Mouse (Mus musculus) ES-Bruce4 (cell line): ENCODE measurements around the gene Kcnmb2.

ENCODE experiments used
- CTCF ChIP-seq: IDR thresholded peaks from one replicate; pipeline ENCODE4 v1.8.1; 2011; ENCODE audit warnings: low read depth, low read length
- EP300 ChIP-seq: IDR thresholded peaks from 2 replicates; pipeline ENCODE4 v1.6.1; 2011; ENCODE audit warnings: low read depth, low read length; ENCODE audit not compliant: insufficient read depth
- POLR2A ChIP-seq: IDR thresholded peaks from one replicate; pipeline ENCODE4 v1.8.1; 2011; ENCODE audit warnings: low read length; ENCODE audit not compliant: insufficient read depth

DNA sequence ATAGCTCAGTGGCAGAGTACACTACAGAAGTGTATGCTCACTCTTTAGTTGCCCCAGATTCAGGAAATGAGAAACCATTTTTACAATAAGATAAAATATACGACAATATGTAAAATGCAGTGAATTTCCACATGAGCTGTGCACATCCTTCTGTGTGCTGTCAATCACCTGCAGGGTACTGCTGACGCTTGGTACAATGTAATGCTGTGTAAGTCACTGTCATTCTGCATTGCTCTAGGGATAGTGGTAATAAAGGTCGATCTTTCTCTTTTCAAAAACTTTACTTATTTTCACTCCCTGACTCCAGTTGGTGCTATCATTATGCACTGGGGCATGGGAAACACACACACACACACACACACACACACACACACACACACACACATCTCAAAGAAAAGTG, 146.5 kb downstream of the Kcnmb2 start:
- TF ChIP-seq POLR2A (no peak), CTCF (no peak), EP300 (no peak)
